Mouse (Mus musculus) heart, postnatal 4 days (tissue): ENCODE measurements around the gene Zfp273. TPM values are rescaled to one million over a fixed set of nuclear protein-coding genes. Genes with fewer than 3 reads are reported as not detected.
"Not testable (repeated sequence)": the region's sequence is repeated elsewhere in the genome, so short reads cannot be mapped to it uniquely, and the experiment has no call there.

ENCODE experiments used
- DNase-seq: peaks from one replicate; pipeline ENCODE4 v3.0.0; 2021
- total RNA-seq, 2 experiments: library from RNA; stranded (reverse); gene quantifications; 2 replicates each; pipeline ENCODE4 v1.2.3; 2021

Zfp273 gene
- total RNA-seq, 2 experiments from 2014 or later = 1.7 to 2.3 TPM

DNA sequence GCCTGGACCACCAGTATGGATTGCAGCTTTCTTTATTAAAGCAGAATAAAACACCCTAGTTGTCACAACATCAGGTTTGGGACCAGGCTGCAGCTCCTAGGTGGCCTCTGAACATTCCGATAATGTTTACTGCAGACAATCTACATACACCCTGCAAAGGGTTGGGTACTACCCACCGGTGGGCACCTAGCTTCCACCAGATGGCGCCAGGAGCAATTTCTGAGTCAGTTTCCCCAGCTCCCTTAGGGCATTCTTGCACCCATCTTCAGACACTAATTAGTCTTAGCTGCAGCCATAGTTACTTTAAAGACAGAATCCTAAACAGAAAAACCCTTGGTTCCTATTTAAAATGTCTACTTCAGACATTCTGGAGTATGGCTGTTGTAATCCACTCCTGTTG, 54.4 kb downstream of the Zfp273 start:
- DNase-seq = no peak

DNA sequence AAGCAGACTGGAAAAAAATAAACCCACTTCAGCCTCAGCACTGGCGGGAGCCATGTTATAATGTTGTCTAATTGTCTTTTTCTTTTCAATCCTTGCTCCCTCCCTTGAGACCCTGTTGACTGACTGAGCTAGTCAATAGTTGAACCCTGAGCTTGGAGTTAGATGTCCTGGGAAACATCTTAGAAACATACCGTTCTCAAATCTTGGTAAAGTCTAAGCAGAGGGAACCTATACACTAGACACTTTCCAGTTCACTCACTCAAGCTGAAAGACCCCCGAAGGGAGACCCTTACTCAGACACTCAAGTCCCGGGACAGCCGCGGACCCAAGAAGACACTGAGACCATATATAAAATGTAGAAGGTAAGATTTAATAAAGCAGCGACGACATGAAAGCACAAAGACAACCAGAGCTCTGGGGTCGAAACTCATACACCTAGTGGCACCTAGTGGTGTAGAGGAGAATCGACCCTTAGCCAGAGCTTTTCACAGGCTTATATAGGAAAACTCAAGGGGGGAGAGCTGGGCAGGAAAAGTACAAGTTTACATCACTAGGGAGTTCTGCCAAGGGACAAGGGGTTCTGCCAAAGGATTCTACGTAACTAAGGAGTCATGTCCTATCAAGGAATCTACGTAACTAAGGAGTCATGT, 62.6 kb downstream of the Zfp273 start:
- DNase-seq = not testable (repeated sequence)

Other genes starting within 250 kb of the Zfp273 start
- 1 to 10 TPM; 4.1 to 4.7 TPM for gene Zfp729b, start 204.0 kb upstream of the Zfp273 start, total RNA-seq
- 1 to 10 TPM in 1 of 2 experiments, under 1 TPM in 1; 0.72 to 1.9 TPM for gene Gm49345, start 176.0 kb upstream of the Zfp273 start, total RNA-seq
- gene Zfp729a, start 175.9 kb upstream of the Zfp273 start, total RNA-seq = 1 to 10 TPM; 3.7 to 3.8 TPM
- 1 to 10 TPM; 7.5 to 8.2 TPM for gene Zfp738, start 126.7 kb upstream of the Zfp273 start, total RNA-seq
- 1 to 10 TPM; 6.1 to 6.4 TPM for gene Zfp65, start 84.6 kb upstream of the Zfp273 start, total RNA-seq
- 1 to 10 TPM; 2.5 to 2.8 TPM for gene Zfp85, start 58.5 kb upstream of the Zfp273 start, total RNA-seq
- under 1 TPM; 0.17 to 0.43 TPM for gene Zfp493, start 34.0 kb upstream of the Zfp273 start, total RNA-seq
- 1 to 10 TPM in 1 of 2 experiments, under 1 TPM in 1; 0.95 to 1.5 TPM for gene Gm10037, start 17.4 kb downstream of the Zfp273 start, total RNA-seq
- gene BC048507, start 49.6 kb downstream of the Zfp273 start, total RNA-seq = not detected